Mouse (Mus musculus) brown adipose tissue, adult 24 weeks (tissue): Measurements from ENCODE around the gene Hoxc11. TPM values are rescaled to one million over a fixed set of nuclear protein-coding genes. Genes with fewer than 3 reads are reported as not detected.

ENCODE experiments used
- H3K27ac ChIP-seq: fragments of 200-500 bp; replicated peaks from 2 replicates; pipeline ENCODE4 v1.5.1; 2012; ENCODE audit warnings: low read depth, mild to moderate bottlenecking, low read length
- H3K4me1 ChIP-seq: fragments of 200-500 bp; 2 replicates; pipeline ENCODE4 v1.6.1; 2012; ENCODE audit warnings: low read length, mixed read lengths; ENCODE audit not compliant: control insufficient read depth, insufficient read depth, insufficient read length
- H3K4me3 ChIP-seq: fragments of 200-500 bp; 2 replicates; pipeline ENCODE4 v1.5.1; 2012; ENCODE audit warnings: low read depth, mild to moderate bottlenecking, low read length, moderate library complexity; ENCODE audit not compliant: insufficient read depth
- polyA plus RNA-seq: library from polyadenylated mRNA; stranded (reverse); fragments of >200 nt; gene quantifications from 2 replicates; pipeline ENCODE4 v1.2.4, GENCODE M21; 2012; ENCODE audit not compliant: missing spikeins, insufficient read depth, insufficient read length

The Hoxc11 gene
- polyA plus RNA-seq, 1 experiment, result not detected

DNA sequence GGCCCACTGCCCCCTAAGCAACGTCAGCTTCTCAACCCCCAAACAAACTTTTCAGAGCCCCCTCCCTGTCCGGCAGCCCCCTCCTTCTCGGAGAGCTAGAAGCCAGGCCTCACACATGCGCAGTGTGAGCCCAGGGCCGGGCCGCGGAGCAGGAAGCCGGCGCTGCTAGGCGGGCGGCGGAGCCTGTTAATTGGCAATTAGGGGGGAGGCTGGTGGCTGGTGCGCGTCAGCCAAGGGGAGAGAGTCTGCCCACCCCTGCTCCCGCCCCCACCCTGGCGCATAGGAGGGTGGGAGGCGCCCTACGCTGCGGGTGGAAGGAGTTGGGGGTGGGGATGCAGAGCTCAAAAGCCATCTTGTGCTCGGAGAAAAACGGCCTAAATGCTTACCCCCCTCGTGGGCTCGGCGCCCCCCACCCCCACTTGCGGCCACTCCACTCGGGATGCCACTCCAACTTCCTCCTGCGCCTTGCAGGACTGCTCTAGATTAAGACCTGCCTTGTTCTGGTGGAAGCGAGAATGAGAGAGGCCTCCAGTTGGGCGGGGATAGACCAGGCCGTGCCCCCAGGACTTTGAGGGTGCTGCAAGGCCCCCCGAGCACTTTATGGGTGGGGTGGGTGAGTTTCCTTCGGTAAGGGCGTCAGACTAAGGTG lies 45.1 kb downstream of the Hoxc11 start:
- Histone ChIP-seq H3K4me3 (peak overlapping the region; percentile 71), H3K27ac (peak overlapping the region; percentile 88), H3K4me1 (0 out of 2 replicates have a peak, but pooled peaks cover 4% of the 10 kb centered on the region)

- peak overlapping the region; percentile 71 for H3K4me3 ChIP-seq
- 0 out of 2 replicates have a peak, but pooled peaks cover 4% of the 10 kb centered on the region for H3K4me1 ChIP-seq
- H3K27ac ChIP-seq, result peak overlapping the region; percentile 88
Measured at GRCm38 (mm10) chr15:102999955-103000354, 45.7 kb downstream of the Hoxc11 start.

DNA sequence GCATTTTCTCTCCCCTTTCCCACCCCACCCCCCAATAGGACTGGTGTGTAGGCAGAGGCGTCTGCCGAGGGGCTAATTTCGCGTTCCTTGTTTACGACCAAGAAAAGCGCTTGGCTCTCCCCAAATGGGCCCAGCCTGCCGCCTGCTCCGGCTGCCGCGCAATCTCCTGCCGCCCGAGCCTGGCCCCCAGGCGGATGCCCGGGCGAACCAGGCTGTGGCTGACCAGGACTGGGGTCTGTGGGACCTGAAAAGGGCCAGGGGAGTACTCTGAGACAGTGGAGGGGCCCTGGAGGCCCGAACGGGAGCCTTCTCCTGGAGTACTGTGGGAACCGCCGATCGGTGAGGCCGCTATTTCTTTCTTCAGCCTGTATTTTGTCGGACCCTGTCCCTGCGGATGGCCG lies 46.3 kb downstream of the Hoxc11 start:
- 0 out of 2 replicates have a peak, but pooled peaks cover 4% of the 10 kb centered on the region for H3K4me1 ChIP-seq
- H3K4me3 ChIP-seq, result peak overlapping the region; percentile 71
- peak overlapping the region; percentile 88 for H3K27ac ChIP-seq

GRCm38 (mm10) chr15:103001370-103001769 lies 47.1 kb downstream of the Hoxc11 start:
- Histone ChIP-seq H3K4me1 (0 out of 2 replicates have a peak, but pooled peaks cover 4% of the 10 kb centered on the region), H3K4me3 (peak overlapping the region; percentile 71), H3K27ac (peak overlapping the region; percentile 88)

GRCm38 (mm10) chr15:103002156-103002555 lies 47.9 kb downstream of the Hoxc11 start:
- Histone ChIP-seq H3K4me3 (no peak overlapping the region), H3K4me1 (0 out of 2 replicates have a peak, but pooled peaks cover 4% of the 10 kb centered on the region), H3K27ac (peak overlapping the region; percentile 55)

- Histone ChIP-seq H3K4me1 (0 out of 2 replicates have a peak, but pooled peaks cover 4% of the 10 kb centered on the region), H3K27ac (peak overlapping the region; percentile 55), H3K4me3 (no peak overlapping the region)
Measured at GRCm38 (mm10) chr15:103002821-103003448, 48.7 kb downstream of the Hoxc11 start.

DNA sequence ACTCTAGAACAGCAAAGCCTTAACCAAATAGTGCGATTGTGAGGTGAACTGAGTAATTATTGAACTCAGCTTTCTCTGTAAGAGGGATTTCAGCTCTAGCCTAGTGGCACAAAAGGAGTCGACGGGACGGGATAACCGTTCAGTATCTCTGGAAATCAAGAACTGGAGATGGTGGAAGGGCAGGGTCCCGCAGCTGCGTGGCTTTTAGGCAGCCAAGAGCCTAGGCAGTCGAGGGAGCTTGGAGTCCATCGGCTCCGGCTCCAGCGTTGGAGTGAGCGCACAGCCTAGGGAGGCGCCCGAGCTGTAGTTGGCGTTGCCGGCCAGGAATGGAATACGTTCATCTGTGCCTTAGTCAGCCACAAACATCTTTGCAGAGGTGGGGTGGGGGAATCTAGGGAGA lies 51.1 kb downstream of the Hoxc11 start:
- H3K27ac ChIP-seq, result peak overlapping the region; percentile 77
- H3K4me3 ChIP-seq, result peak overlapping the region; percentile 46
- 0 out of 2 replicates have a peak, but pooled peaks cover 4% of the 10 kb centered on the region for H3K4me1 ChIP-seq

GRCm38 (mm10) chr15:103005797-103006196 lies 51.6 kb downstream of the Hoxc11 start:
- Histone ChIP-seq H3K27ac (peak overlapping the region; percentile 77), H3K4me3 (peak overlapping the region; percentile 46), H3K4me1 (0 out of 2 replicates have a peak, but pooled peaks cover 4% of the 10 kb centered on the region)

GRCm38 (mm10) chr15:103006326-103006725 lies 52.1 kb downstream of the Hoxc11 start:
- Histone ChIP-seq H3K4me3 (no peak overlapping the region), H3K4me1 (0 out of 2 replicates have a peak, but pooled peaks cover 4% of the 10 kb centered on the region), H3K27ac (peak overlapping the region; percentile 77; the same call in 1 of the 2 replicates)

Other genes starting within 250 kb of the Hoxc11 start
- 43.5 and 58.5 TPM in 2 replicates for gene Calcoco1, start 232.2 kb upstream of the Hoxc11 start, polyA plus RNA-seq
- not detected in 2 replicates for gene Hoxc13, start 33.3 kb upstream of the Hoxc11 start, polyA plus RNA-seq
- not detected in 2 replicates for gene Hoxc12, start 17.7 kb upstream of the Hoxc11 start, polyA plus RNA-seq
- not detected in 2 replicates for gene Hoxc10, start 12.4 kb downstream of the Hoxc11 start, polyA plus RNA-seq
- 14.1 and 15.1 TPM in 2 replicates for gene Hoxc5, start 13.0 kb downstream of the Hoxc11 start, polyA plus RNA-seq
- not detected in 2 replicates for gene Hoxc9, start 22.0 kb downstream of the Hoxc11 start, polyA plus RNA-seq
- 8.9 and 9.8 TPM in 2 replicates for gene Hoxc8, start 36.2 kb downstream of the Hoxc11 start, polyA plus RNA-seq
- gene Hoxc6, start 43.8 kb downstream of the Hoxc11 start, polyA plus RNA-seq, result 17.1 and 21.7 TPM in 2 replicates
- 9.4 and 13.7 TPM in 2 replicates for gene Hoxc4, start 64.5 kb downstream of the Hoxc11 start, polyA plus RNA-seq
- 6.3 and 10.1 TPM in 2 replicates for gene Smug1, start 212.7 kb downstream of the Hoxc11 start, polyA plus RNA-seq